Mouse (Mus musculus) ovary, postnatal 36 days (tissue): ENCODE measurements at regions not wholly inside any gene's neighbourhood (a gene's known extent, or its start where the extent isn't known, plus 50 kb on each side); places are given as distances from the start of the nearest gene placed in this dataset.

ENCODE experiments used
- DNase-seq: peaks from one replicate; pipeline ENCODE4 v3.0.0; 2022; ENCODE audit warnings: low spot score, mixed read lengths

DNA sequence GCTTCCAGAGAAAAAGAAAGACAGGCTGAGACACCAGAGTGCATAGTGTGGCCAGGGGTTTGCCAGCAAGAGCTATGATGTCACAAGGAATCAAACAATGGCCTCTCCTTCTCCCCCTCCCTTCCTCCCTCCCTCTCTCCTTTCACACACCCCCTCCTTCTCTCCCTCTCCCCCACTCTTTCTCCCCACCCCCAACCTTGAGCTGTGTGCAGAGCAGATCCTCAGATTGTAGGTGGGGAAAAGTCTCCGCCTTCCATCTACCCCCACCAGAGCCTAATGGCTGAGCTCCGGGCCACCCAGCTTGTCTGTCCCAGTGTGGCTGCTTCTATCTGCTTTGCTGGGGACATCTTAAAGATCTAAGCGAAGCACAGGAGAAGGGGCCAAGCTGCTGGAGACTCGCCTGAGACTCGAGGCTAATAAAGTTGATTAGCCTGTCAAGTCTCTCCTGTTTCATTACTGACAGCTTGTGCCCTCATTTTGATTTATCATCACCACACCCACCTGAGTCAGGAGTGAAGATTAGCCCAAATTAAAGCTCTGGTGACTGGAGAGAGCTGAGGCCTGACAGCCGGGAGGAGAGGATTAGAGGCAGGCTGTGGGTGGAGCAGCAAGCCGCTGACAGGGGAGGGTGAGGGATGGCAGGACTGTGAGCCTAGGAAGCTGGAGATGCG is 272.8 kb downstream of the Cbln1 start:
- DNase-seq, result no peak

GRCm38 (mm10) chr8:87197867-87198536 is 274.4 kb downstream of the Cbln1 start:
- peak; percentile 23 for DNase-seq

- DNase-seq, result no peak
Measured at GRCm38 (mm10) chr8:87197000-87197399, 275.4 kb downstream of the Cbln1 start.

DNA sequence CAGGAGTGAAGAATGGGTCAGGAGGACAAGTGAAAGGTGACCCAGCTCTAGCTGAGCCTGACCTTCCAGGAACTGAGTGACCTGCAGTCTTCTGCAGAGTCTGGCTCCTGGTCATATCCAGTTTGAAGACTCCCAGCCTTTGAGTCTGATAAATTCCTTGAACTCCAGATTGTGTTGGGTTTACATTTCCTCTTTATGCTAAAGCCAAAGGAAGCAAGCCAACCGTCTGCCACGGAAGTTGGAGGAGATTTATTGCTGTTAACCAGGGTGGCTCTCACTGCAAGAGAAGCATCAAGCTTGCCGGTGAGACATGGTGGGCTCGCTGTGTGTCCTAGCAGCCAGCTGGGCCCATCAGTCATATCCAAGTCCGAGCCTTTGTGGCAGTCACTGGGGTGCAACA is 276.4 kb downstream of the Cbln1 start:
- DNase-seq, result no peak

- DNase-seq, result no peak
Measured at GRCm38 (mm10) chr8:87189791-87190385, 282.5 kb downstream of the Cbln1 start.

- DNase-seq, result no peak
Measured at GRCm38 (mm10) chr8:87182888-87183287, 289.5 kb downstream of the Cbln1 start.

DNA sequence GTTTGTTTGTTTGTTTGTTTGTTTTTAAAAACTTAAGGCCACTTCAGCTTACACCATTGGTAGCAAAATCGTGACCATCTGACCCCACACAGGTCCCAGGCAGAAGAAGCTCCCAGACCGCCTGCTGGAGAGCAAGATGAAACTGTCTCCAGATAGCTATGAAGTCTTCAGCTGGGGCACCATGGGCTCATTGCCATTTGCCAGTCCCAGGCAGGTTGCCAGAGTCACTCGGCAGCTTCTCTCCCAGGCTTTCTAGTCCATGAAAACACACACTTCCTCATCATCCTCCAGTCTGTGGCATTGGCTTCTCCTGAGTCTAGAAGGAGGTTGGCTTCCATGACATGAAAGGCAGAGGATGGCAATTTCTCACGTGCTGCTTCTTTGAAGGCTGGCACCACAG is 293.5 kb upstream of the N4bp1 start:
- no peak for DNase-seq

DNA sequence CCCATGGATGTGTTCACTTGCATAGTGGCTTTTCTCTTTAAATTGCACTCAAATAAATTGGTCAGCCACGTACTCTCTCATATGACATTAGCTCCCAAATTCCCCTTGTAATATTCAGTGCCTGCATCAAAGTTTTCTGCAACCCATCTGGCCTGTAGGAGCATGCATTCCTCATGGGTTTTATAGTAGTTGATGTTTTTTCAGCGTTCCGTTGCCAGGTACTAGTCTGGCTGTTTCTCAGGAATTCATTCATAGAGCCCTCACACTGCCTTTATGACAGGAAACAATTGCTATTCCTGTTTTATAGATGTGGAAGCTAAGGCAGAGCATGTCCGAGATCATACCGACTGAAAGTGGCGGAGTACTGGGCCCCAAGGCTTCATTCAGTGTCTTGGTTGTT is 292.6 kb upstream of the N4bp1 start:
- DNase-seq, result no peak

DNA sequence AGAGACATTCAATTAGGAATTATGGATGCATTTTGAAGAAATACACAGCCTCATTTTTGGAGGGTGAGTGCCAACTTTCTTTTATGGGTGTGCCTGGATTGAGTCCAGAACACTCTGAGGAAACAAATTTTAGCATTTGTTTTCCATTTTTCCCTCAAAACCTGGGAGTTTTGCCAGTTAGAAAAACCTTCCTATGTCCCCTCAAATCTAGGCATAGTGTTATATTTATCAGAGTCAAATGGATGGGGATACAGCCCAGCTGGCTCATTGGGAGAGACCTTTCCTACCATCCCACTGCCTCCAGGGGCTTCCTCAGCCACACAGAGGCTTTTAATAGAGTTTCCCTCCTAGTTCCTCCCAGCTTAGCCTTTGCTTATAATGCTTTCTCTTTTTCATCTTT is 290.0 kb upstream of the N4bp1 start:
- no peak for DNase-seq

- no peak for DNase-seq
Measured at GRCm38 (mm10) chr8:87173720-87174119, 288.7 kb upstream of the N4bp1 start.

DNA sequence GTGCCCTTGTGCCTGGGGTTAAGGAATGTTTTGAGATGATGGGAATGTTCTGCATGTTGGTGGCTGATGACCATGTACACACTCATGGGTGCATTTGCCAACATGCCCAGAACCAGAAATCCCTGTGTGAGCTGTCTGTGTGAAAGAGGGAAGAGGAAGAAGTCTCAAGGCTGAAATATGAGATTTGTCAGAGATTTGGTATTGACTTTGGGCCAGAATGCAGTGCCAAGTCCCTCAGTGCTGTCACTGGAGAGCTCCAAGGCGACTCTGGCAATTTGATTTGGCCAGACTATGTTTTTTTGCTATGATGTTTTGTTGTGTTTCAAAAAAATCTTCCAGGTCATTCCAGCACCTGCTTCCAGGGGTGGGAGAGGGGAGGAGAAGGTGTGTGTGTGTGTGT is 281.7 kb upstream of the N4bp1 start:
- no peak for DNase-seq

- DNase-seq, result no peak
Measured at GRCm38 (mm10) chr8:87160416-87160815, 275.4 kb upstream of the N4bp1 start.

DNA sequence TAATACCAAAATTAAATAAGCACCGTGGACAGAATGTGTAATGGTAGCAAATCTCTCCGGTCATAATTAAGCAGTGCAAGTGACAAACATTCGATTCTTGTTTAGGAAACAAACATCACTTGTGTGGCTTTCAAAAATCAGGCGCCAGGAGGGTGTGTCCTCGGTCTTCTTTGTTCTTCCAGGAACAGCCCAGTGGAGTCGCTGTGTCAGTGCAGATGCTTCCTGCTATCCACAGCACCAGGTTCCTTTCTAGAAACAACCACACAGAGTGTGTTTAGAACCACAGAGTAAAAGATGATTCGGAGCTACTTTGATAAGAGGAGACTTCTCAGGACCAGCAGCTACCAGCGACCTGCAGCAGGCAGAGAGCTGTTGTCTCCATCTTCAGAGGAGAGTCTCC is 273.3 kb upstream of the N4bp1 start:
- DNase-seq, result no peak

DNA sequence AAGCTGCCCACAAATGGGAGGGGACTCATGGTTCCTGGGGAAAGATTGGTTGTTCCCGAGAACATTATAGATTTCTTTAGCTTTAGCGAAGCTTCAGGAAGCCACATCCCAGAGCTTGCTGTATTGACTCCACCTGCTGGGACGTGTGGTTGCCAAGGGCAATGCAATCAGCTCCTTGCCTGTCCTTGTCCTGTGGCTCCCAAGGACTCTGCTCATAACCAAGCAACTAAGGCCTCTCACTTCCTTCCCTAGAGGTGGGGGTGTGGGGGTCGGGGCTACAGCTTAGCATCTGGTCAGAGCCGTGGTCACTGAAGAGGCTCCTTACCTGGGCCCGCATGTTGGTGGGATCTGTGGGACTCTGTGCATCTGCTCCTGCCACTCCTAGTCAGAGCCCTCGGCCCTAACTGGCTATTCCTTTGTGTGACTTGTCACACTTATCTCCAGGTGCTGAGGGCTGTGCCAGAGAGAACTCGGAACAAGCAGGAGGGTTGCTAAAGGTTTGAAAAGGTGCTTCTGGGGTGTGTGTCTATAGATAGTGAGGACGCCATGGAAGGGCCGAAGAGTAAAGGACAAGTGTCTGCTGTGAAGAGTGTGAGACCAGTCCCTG is 270.9 kb upstream of the N4bp1 start:
- DNase-seq, result no peak

GRCm38 (mm10) chr8:87152068-87152915 is 267.2 kb upstream of the N4bp1 start:
- no peak for DNase-seq

- no peak for DNase-seq
Measured at GRCm38 (mm10) chr8:87148853-87149252, 263.8 kb upstream of the N4bp1 start.

DNA sequence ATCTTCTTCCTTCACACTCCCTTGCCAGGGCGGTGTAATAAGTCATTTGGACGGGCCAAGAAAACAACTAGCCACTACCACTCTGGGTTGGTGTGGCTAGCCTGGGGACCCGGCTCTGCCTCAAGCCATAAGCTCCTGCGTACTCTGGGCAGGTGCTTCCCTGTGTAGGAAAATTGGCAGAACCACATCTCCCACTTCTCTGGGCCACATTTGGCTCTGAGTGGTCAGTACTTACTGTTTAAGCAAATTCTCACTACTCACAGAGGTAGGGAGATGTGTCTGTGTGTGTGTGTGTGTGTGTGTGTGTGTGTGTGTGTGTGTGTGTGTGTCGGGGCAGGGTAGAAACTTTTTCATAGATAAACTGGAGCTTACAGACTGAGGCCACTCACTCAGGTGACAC is 262.6 kb upstream of the N4bp1 start:
- DNase-seq, result no peak

- DNase-seq, result no peak
Measured at GRCm38 (mm10) chr8:87137412-87137811, 252.4 kb upstream of the N4bp1 start.

GRCm38 (mm10) chr8:87131716-87132115 is 246.7 kb upstream of the N4bp1 start:
- no peak for DNase-seq

GRCm38 (mm10) chr8:87130691-87131090 is 245.6 kb upstream of the N4bp1 start:
- DNase-seq, result no peak

DNA sequence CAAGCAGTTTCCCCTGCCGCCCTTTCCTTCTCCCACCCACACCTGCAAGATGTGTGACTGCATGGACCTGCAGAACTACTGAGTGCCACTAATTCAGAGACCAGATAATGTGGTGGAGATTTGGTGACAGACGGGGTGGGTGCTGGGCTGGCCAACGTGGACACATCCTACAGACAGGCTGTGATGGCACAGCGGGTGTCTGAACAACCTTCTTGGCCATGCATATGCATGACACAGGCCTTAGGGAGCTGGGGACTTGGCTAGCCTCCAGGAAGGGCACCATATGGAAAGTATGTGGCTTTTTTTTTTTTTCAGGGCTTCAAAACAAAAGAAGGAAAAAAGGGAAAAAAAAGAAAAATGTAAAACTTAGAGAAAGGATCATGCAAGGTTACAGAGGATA is 243.5 kb upstream of the N4bp1 start:
- no peak for DNase-seq

DNA sequence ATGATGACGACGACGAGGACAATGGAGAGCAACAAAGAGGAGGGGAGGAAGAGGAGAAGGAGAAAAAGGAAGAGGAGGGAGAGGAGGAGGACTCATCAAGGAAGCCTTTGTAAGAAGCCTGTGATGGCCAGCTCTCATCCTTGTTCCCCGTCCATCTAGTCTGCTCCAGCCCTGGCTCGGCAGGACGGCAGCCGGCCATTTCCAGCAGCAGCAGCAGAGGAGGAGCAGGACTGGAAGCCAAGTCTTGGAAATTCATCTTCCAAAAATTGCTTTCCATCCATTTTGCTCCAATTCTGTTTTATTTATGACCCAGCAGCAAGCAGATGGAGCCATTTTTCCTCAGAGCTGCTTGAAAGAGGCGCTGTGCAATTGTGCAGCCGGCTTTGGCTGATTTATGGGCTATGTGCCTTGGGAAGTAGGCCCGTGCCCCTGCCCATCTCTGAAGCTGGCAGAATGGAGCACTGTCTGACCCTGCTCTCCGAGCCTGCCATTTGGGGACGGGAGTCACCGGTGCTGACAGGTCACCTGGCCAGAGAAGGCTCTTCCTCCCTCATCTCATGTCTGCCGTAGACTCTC is 231.2 kb upstream of the N4bp1 start:
- no peak for DNase-seq
